9 mouse cellular contexts compared by ENCODE assay signal in the genomic region with DNA sequence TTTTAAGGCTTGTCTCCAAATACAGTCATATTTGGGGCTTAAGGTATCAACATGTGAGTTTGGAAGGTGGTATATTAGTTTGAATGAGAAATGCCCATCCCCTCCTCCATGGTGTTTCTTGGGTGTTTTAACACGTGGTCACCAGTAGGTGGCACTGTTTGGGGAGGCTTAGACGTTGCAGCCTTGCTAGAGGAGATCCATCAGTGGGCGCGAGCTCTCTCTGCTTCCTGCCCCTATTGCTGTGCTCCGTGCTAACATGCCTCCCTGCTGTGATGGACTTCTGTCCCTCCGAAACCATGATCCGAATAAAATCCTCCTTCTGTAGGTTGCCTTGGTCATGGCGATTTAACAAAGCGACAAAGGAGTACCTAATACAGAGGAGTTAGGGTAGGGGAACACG.
A peak's percentile ranks its signal among the peaks of the same experiment; 100 is the strongest.
DNase-seq lines count a peak whose midpoint lies in the region; ATAC-seq and TF ChIP-seq lines count a peak whose summit lies in the region.
"Had no signal": no experiment of that assay in that cellular context is flagged by ENCODE, and none has a peak within 500 bp of the region (broad histone marks: within the 10 kb centered on the region; RNA-seq: fewer than 3 reads in every experiment).

No protein-coding gene starts in this region.

- no peaks in the 10 kb centered on the region for H3K36me3 ChIP-seq in kidney, embryonic 15.5 days
- H3K36me3 ChIP-seq in MEL (ENCODE audit: control insufficient read depth in 1 of 2, insufficient read depth in 2 of 2, low read length in 2 of 2): no peaks in the 10 kb centered on the region
- H3K36me3 ChIP-seq: embryonic facial prominence, embryonic 12.5 days had no signal

- no peak for TF ChIP-seq POLR2A in MEL (IDR thresholded peaks at IDR 0.05; ENCODE audit: control insufficient read depth in 1 of 2, insufficient read depth in 1 of 2, low read depth in 1 of 2, low read length in 2 of 2, poor library complexity in 1 of 2)

- no peaks in the 10 kb centered on the region for H3K4me1 ChIP-seq in kidney, embryonic 15.5 days
- no peaks in the 10 kb centered on the region for H3K4me1 ChIP-seq in MEL (ENCODE audit: control insufficient read depth in 1 of 2, insufficient read depth in 2 of 2, low read length in 2 of 2)
- H3K4me1 ChIP-seq: embryonic facial prominence, embryonic 12.5 days had no signal

- peak; percentile 35 to 55 (median 47) for TF ChIP-seq CTCF in MEL (IDR thresholded peaks at IDR 0.05 in 2 of 3, conservative IDR thresholded peaks at IDR 0.05 in 1 of 3; ENCODE audit: control insufficient read depth in 1 of 3, insufficient read depth in 1 of 3, low read depth in 2 of 3, low read length in 3 of 3, poor library complexity in 1 of 3, severe bottlenecking in 1 of 3)

- no peak for TF ChIP-seq RAD21 in MEL (IDR thresholded peaks at IDR 0.05; ENCODE audit: low read depth, low read length)

- no peak for ATAC-seq in kidney, embryonic 15.5 days (replicated peaks; ENCODE audit: low FRiP score)

- H3K4me2 ChIP-seq in kidney, embryonic 15.5 days: 0 out of 2 replicates have a peak overlapping the region, but pooled peaks have one; percentile 3
- H3K4me2 ChIP-seq: embryonic facial prominence, embryonic 12.5 days had no signal

- no peak overlapping the region for H3K27ac ChIP-seq in kidney, embryonic 15.5 days
- H3K27ac ChIP-seq in MEL (ENCODE audit: control insufficient read depth, low read depth, low read length): no peak overlapping the region
- H3K27ac ChIP-seq: embryonic facial prominence, embryonic 12.5 days had no signal

- no peaks in the 10 kb centered on the region for H3K9me3 ChIP-seq in kidney, embryonic 15.5 days (replicated peaks)
- H3K9me3 ChIP-seq in MEL (replicated peaks; ENCODE audit: insufficient read depth, low read length): no peaks in the 10 kb centered on the region

- H3K79me2 ChIP-seq in MEL (ENCODE audit: control insufficient read depth, insufficient read depth, low read length, poor library complexity): no peaks in the 10 kb centered on the region

- DNase-seq in kidney, adult 18-20 months: no peak
- DNase-seq in MEL (ENCODE audit: low read depth, low spot score): peak; percentile 9
- peak; percentile 35 to 43 for DNase-seq in cerebellum, postnatal 25 days
- peak; percentile 44 for DNase-seq in mesoderm, embryonic 11.5 days (ENCODE audit: low read depth, low spot score)
- DNase-seq in spleen, postnatal 36 days (ENCODE audit: low spot score in 2 of 2): no peak
- DNase-seq in gastrocnemius, adult 18-20 months (ENCODE audit: low spot score): no peak
- no peak for DNase-seq in frontal cortex, postnatal 14 days (ENCODE audit: low spot score in 2 of 2)

- no peak overlapping the region for H3K4me3 ChIP-seq in kidney, embryonic 15.5 days (replicated peaks)
- no peak overlapping the region for H3K4me3 ChIP-seq in MEL (ENCODE audit: control insufficient read depth in 1 of 2, insufficient read depth in 1 of 2, low read depth in 2 of 2, low read length in 2 of 2)
- H3K4me3 ChIP-seq: embryonic facial prominence, embryonic 12.5 days had no signal

- 46% methylated on average over 10 of the region's 10 CpGs for WGBS in kidney, embryonic 15.5 days

- TF ChIP-seq EP300 in MEL (IDR thresholded peaks at IDR 0.05; ENCODE audit: low read depth in 1 of 2, low read length in 2 of 2): no peak

- H3K27me3 ChIP-seq in kidney, embryonic 15.5 days: no peaks in the 10 kb centered on the region
- H3K27me3 ChIP-seq in MEL (ENCODE audit: control insufficient read depth in 1 of 2, insufficient read depth in 2 of 2, low read length in 2 of 2): no peaks in the 10 kb centered on the region
- H3K27me3 ChIP-seq: embryonic facial prominence, embryonic 12.5 days had no signal

- H3K9ac ChIP-seq in kidney, embryonic 15.5 days: no peak overlapping the region
- no peak overlapping the region for H3K9ac ChIP-seq in MEL (ENCODE audit: control insufficient read depth, low read depth, low read length, poor library complexity, severe bottlenecking)
- H3K9ac ChIP-seq: embryonic facial prominence, embryonic 12.5 days had no signal

TF ChIP-seq in MEL, 35 proteins besides CTCF, POLR2A, EP300 and RAD21:
- TF ChIP-seq ELF1 (IDR thresholded peaks at IDR 0.05; ENCODE audit: low read depth, low read length): no peak
- TF ChIP-seq MAFK (IDR thresholded peaks at IDR 0.05; ENCODE audit: borderline replicate concordance, low read depth, low read length): no peak
- TF ChIP-seq CHD1 (IDR thresholded peaks at IDR 0.05; ENCODE audit: low read depth, low read length): no peak
- TF ChIP-seq ZNF384 (IDR thresholded peaks at IDR 0.05; ENCODE audit: low read depth, low read length): no peak
- no peak for TF ChIP-seq USF1 (IDR thresholded peaks at IDR 0.05; ENCODE audit: low read depth, low read length)
- TF ChIP-seq ETS1 (IDR thresholded peaks at IDR 0.05; ENCODE audit: low read depth, low read length): no peak
- no peak for TF ChIP-seq POLR2AphosphoS5 (IDR thresholded peaks at IDR 0.05; ENCODE audit: borderline replicate concordance, low read depth, low read length)
- no peak for TF ChIP-seq NELFE (IDR thresholded peaks at IDR 0.05; ENCODE audit: low read depth, low read length)
- TF ChIP-seq RCOR1 (IDR thresholded peaks at IDR 0.05; ENCODE audit: low read depth, low read length): no peak
- no peak for TF ChIP-seq MAZ (IDR thresholded peaks at IDR 0.05; ENCODE audit: low read depth, low read length)
- no peak for TF ChIP-seq SIN3A (IDR thresholded peaks at IDR 0.05; ENCODE audit: low read length)
- TF ChIP-seq KAT2A (conservative IDR thresholded peaks at IDR 0.05; ENCODE audit: low read depth, low read length): no peak
- no peak for TF ChIP-seq USF2 (IDR thresholded peaks at IDR 0.05; ENCODE audit: borderline replicate concordance in 1 of 2, insufficient read depth in 1 of 2, low read depth in 1 of 2, low read length in 2 of 2)
- no peak for TF ChIP-seq POLR2AphosphoS2 (IDR thresholded peaks at IDR 0.05; ENCODE audit: low read length)
- no peak for TF ChIP-seq HCFC1 (IDR thresholded peaks at IDR 0.05; ENCODE audit: low read depth, low read length)
- no peak for TF ChIP-seq TAL1 (IDR thresholded peaks at IDR 0.05; ENCODE audit: low read length)

Comparison
In these comparisons a context has a peak if more than half of its experiments do, and no peak if none do; other contexts are left out.
1. DNase-seq: peak in MEL (single experiment), cerebellum, postnatal 25 days (2 of 2) and mesoderm, embryonic 11.5 days (single experiment); none in kidney, adult 18-20 months (single experiment), spleen, postnatal 36 days (0 of 2), gastrocnemius, adult 18-20 months (single experiment) and frontal cortex, postnatal 14 days (0 of 2).